Mouse (Mus musculus) right cerebral cortex, postnatal 10 days (tissue): ENCODE data around the gene Eef2k.

Experiments used
- DNase-seq, 2 experiments: peaks; one replicate each; pipeline ENCODE4 v3.0.0; 2021; ENCODE audit warnings: low spot score in 2 of 2

The Eef2k gene

DNA sequence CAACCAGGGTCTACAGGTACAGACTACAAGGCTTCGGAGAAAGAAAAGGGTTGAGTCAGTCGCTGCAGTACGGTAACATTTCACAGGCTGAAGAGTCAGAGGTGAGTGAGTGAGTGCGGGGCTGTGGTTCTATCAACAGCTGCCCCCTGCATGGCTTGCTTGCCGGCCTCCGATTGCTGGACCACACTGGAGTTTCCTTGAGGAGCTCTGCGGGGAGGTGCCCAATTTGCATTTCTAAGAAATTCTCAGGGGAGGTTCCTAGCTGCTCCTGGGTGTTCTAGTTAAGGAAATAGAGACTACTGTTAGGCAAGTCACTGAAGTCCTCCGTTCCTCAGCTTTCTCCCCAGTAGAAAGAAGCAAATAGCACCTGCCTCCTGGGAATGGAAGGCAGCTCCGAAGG, 2.1 kb downstream of the Eef2k start:
- DNase-seq: no peak

DNA sequence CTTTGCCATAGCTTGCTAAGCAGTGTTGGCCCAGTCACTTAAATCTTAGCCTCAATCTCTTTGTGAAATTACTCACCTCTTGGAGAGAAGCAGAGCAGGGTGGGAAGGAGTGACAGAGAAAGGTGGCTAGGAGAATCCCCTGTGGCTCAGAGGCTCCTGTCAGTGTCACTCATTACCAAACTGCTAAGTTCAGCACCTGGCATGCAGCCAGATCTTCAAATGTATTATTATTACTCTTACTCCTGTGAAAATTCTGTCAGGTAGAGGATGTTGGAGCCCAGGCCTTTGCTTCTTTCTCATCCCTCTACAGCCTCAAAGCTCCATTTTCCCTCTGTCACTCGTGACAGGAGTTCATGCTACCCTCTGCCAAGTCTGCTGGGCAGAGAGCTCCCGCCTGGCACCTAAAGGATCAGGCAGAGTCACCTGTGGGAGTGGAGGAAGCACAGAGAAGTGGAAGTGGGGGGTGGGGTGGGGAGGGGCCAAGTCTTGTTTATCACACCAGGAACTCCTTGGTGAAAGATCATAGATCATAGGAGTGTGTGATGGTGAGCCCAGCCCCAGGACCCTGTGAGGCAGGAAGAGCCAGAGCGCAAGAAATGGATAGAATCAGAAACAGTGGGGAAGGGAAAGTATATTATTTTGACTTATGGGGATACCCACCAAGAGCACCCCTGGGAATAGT, 6.3 kb downstream of the Eef2k start:
- no peak for DNase-seq

DNA sequence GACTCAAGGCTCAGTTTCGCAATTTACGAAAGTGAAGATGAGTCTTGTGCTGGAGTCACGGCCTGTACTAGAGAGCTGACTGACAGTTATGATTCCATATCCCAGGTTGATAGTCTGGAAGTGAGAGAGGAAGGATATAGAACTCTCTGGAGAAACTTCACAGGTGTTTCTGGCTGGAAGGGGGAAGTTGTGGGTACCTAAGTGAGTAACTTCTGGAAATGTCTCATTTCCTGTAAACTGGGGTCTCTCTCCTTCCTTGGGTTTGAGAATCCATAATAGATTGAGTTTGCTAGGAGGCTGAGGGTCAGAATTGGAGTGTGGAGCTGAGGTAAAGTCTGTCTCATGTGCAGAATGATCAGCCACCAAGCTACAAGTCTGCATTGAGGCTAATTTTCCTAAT, 7.5 kb downstream of the Eef2k start:
- DNase-seq: no peak

DNA sequence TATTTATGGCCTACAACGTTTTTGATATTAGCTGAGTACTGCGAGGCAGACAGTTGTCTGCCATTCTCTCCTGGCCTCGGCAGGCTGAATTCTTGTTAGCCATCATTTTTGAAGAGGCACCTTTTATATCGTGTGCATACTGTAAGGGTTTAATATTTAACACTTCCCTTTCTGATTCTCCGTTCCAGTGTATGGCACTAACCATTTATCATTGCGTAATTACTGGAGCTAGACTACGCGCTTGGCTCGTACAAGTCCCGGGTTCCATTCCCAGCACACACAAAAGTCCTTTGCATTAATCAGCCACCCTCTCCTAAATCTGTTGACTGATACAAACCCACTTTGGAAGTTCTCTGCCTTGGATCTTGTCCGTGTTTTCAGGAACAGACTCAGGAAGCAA, 17.2 kb downstream of the Eef2k start:
- no peak for DNase-seq

DNA sequence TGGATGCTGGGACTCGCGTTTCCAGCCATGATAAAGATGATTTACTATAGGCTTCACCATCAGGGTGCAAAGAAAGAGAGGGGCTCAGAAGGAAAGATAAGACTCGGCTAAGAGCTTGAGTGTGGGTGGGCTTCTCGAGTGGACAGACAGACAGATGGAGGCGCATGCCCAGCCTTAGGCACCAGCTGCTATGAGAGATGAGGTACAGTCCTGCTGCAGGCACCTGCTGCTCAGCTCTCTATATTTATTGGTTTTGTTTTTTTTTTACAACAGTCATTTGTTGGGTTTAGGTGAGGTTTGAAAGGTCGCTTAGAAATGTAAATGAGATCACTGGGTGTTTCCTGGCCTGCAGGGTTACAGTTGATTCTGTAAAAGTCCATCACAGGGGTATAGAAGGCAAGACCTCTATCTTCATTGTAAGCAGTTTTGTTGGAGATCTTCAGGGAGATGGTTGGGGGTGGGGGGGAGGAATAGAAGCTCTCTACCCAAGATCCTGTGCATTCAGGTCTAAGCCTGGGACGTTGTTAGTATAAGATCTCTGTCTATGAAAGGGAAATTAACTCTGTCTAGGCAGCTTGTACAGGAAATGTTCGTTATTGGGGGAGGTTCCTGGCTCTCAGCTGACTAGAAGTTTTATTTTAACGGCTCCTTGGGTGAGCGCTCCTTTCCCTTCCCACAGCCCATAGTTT, 18.3 kb downstream of the Eef2k start:
- no peak for DNase-seq

DNA sequence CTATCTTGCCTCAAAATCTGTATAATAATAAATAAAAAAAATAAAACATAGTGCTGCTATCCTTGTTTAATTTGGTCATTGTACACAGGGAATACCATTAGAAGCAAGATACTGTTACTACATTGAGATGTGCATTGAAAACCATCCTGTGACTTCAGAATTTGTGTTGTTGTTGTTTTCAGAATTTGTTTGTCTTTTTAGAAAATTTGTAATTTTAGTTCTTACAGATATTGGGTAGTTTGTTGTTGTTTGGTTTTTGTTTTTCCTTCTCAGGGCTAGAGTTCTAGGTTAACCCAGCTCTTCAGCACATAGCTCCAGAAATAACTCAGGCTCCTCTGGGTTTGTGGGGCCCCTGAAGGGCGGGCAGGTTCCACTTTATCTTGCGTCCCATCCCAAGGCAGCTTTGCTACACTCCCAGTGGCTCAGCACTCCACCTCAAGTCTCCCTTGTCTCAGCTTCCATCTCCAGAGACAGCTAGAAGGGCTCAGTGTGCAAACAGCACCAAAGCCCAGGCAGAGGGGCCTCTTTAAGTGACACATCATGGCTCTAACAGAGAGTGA, 18.9 kb downstream of the Eef2k start:
- no peak for DNase-seq

DNA sequence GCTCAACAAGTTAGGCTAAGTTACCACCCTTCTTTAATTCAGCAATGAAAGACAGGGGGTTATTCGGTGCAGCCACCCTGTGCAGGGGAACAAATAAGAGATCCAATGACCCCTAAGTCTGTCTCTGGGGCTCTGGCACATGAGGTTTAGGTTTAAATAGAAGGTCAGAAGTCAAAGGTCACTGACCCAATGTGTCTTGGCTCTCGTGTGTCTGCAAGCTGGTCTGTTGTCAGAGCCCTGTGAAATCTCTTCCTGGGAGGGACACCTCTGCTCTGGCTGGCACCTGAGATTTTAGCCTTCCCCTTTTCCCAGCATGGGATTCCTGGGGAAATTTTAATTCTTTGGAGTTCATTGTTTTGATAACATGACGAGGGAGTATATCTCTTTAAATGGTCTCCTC, 19.6 kb downstream of the Eef2k start:
- no peak for DNase-seq

DNA sequence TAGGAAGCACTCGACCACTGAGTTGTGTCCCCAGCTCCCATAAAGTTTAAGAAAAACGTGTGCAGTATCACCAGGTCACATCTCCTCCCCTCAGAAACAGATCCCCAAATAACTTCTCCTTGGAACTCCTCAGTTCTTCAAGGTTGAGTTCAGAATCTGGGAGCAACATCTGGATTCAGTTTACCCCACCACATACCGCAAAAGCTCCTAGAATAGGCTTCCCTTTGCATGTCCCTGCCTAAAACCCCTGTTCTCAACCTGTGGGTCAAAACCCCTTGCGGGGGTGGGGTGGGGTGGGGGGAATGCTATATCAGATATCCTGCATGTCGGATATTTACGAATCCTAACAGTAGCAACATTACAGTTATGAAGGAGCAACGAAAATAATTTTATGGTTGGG, 20.0 kb downstream of the Eef2k start:
- no peak for DNase-seq

DNA sequence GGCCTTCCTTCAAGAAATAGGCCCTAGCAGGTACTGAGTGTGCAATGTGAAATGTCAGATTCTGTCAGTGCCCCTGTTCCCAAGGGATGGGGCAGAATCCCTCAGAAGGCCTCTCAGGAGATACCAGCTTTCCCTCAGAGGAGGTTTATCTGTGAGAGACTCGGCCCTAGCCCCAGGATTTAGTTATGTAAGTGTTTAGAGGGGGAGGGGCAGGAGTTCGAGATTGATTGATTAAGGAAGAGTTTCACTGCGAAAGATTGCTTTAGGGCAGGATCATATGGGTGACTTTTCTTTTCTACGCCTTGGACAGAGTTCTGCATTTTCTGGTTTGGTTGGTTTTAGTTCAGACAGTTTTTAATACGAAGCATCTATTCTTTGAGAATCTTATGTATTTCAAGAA, 20.8 kb downstream of the Eef2k start:
- no peak for DNase-seq

DNA sequence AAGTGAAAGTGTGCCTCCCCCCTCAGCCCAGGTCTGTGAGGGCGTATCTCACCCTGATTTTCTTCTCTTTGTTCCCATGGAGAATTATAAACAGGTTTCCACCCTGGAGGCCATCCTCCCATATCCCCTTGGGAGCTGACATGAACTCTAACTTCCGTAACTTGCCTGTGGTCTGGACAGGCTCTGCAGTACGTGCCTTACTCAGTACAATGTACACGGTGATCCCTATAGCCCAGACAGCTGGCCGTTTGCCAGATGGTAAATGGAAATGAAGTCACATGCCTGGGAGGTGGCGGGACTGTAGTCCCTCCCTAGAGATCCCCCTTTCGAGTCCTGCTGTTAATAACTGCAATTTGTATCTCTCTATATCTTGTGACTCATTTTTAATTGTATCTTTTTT, 22.5 kb downstream of the Eef2k start:
- DNase-seq: peak in 1 of 2 experiments; percentile 50

DNA sequence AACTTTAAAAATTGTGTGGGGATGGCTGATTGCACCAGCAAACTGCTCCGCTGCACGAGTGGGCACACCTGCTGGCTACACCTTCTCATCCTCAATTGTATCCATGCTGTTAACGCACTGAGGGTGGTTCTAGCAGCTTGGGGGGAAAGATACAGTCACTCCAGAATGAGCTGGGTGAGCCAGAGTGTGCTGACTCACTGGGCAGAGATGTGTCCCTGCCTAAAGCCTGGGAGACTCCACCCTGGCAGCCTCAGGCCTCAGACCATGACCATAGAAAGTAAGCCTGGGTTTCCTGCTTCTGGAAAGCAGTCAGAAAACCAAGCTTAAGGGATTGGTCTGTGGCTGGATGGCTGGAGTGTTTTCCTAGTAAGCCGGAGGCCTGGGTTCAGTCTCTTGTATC, 23.2 kb downstream of the Eef2k start:
- DNase-seq: no peak

DNA sequence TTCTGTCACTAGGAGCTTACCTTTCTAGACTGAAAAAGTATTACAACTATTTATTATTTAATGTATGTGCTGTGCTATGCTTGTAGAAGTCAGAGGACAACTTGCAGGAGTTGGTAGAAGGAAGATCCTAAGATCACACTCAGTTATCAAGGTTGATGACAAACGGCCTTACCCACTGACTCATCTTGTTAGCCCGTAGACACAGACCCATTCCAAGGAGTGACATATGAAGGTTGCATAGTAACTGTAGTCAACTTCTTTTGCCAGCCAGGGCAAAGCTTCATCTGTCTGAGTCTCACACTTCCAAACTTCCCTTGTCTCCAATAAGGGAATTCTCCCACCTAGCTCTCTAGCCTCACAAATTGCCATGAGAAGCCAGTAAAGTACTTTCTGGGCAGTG, 24.1 kb downstream of the Eef2k start:
- DNase-seq: no peak

DNA sequence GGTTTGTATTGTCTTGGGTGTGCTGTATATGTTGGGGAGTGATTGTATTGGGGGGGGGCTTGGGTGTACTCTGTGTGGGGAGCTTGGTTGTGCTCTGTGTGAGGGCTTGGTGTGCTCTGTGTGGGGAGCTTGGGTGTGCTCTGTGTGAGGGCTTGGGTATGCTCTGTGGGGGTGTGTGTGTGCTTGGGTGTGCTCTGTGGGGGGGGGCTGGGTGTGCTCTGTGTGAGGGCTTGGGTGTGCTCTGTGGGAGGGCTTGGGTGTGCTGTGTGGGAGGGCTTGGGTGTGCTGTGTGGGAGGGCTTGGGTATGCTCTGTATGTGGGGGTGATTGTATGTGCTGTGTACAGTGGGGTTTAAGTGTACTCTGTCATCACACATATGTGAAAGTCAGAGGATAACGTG, 25.1 kb downstream of the Eef2k start:
- no peak for DNase-seq

DNA sequence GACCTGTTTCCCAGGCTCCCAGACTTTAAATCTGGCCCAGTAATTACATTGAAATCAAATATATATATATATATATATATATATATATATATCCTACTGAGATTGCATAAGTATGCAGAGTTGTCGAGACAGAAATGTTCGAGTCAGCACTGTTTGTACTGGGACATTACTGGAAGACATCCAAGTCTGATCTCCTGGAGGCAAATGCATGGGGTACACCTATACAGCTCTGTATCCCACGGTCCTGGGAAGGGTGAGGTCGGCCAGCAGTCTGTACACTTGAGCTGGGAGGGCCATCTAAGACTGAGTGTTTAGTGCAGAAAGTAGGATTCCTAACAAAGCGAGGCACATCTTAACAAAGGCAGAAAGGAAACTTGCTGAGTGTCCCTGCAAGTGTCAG, 27.3 kb downstream of the Eef2k start:
- no peak for DNase-seq

DNA sequence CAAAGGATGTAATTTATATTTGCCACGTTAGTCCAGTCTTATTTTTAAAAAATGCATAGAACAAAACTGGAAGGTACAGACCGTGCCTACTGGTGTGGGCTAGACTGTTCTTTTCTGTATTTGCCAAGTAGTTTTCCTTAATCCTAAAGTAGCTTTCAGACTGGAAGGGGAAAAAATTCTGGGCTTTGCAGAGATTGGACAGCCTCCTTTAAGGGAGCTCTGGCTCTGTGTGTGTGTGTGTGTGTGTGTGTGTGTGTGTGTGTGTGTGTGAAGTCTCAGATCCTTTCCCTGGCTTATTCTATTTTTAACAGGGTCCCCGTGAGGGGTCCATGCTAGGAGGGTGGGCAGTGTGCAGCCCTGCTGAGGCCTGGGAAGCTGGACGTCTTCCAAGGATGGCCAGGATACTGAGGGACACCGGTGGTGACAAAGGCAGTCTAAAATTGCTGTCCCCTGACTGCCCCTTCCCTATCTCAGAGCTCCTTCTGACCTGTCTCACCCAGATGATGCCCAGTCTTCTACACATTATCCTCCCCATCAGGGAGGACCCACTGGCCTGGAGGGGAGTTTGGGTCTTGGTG, 27.9 kb downstream of the Eef2k start:
- DNase-seq: no peak

DNA sequence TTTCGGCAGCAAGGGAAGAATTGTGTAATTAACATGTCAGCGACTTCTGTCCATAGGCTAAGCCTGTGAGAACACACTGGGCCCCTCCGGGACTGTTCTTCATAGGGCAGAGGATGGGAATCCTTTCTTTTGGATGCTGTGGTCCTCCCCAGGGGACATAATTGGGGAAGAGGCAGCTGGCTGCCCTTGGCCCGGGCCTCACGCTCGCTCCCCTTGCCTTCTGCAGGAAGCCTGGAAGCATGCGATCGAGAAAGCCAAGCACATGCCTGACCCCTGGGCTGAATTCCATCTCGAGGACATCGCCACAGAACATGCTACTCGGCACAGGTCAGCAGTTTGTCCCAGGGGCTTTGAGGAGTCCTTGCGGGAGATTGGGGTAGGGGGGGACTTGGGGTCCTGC, 30.5 kb downstream of the Eef2k start:
- DNase-seq: no peak

DNA sequence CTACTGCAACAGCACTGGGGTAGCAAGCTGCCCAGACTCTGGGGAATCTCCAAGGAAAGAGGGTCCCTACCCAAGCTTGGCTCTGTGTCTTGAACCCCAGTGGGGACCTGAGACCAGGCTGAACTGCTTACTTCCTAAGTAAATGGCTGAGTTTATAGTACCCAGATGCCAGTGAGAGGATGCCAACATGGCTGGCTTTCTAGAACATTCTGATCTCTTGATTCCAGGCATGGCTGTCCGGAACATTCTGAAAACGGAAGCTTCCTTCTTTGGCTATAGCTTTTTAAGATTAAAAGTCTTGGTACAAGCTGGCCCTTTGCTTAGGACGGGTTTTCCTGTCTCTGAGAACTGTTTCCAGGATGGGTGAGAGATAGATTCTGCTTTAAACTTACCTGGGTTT, 31.4 kb downstream of the Eef2k start:
- no peak for DNase-seq

DNA sequence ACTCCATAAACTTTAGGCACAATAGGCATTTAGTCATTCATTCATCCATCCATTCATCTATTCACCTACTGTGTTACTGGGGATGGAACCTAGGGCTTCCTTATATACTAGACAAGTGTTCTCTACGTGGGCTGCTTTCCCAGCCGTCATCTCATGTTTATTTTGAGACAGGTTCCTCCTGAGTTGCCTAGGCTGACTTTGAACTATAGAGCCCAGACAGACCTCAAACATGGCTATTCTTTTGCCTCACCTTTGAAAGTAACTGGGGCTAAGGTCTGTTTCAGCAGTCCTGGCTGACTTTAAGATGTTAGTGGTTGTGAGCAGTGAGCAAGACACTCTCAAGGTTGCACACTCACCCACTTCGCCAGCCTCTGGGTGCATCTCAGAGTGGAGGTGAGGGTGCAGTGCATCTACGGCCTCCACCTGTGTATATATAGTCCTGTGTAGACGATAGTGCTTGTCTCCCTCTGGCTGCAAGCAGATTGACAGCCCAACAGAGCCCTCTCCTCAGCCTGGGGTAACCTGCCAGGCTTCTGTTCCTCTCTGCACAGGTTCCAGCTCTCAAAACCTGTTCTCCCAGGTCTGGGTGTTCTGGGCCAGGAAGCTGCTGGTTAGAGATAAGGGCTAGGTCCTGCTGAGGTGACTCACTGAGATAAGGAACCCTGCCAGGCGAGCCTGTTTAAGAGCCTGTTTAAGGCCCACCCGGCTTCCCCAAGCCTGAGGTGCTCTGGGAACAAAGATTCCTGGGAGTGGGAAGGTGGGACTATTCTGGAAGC, 32.3 kb downstream of the Eef2k start:
- DNase-seq: no peak

DNA sequence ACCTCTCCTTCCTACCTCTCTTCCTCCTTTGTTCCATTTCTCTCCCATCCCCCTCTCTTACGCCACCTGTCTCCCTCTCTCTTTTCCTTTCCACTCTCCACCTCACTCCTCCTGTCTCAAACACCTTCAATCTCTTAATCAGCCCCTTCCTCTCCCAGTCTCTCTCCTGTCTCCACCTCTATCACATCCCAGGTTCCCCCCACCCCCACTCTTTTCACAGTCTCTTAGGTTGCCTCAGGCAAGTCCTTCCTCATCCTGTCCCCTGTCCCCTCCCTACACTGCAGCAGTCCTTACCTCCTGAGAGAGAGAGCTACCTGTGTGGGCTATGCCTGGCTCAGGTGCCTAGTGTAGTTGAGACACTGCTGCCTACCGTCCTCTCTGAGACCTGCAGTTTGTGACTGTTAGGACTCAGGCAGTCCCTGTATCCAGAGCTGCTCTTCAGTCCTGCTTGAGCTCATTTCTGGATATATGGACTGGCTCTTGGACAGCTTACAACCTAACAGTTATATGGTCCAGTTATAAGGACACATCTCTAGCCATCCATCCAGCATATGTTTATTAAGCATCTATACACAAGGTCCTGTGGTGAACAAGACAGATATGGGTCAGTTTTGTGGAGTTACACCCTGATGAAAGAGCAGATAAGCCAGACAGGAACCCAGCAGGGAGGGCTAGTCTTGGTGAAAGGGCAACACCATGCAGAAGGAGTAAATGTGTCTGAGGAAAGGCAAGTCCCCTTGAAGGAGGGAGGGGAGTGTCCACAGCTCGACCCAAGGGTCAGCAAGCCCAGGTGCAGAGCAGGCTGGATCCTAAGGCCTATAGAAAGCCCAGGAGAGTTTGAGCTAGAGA, 33.1 kb downstream of the Eef2k start:
- DNase-seq: no peak

DNA sequence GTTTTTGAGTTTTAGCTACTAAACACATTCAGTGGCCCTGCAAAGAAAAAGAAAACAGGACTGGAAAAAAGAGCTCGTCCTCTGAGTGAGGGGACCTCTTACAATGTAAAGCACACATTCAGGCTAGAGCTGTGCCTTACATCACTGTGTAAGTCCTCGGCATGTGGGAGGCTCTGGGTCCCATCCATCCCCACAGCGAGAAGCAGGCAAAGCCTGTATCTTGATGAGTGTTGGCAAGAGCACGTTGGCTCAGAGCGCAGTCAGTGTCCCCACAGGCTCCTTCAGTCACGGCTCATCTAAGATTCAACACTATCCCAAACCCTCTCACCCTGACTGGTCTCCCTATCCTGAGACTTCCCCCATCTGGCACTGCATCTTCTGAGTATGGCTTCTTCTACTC, 35.6 kb downstream of the Eef2k start:
- DNase-seq: no peak

DNA sequence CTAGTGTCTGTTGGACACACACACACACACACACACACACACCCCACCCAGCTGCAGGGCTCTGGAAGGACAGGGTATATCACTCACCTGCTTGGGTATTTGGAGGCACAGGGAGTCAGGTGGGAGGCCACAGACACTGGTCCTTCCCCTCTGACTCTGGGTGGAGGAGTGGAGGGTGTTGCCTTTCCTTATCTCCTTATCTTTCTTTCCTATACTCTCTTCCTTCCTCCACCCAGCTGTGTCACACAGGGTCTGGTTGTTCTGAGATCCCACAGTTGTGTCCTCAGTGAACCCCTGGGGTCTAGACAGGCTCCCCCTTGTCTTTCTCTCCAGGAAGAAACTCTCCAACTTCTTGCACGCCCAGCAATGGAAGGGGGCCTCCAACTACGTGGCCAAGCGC, 37.3 kb downstream of the Eef2k start:
- no peak for DNase-seq

DNA sequence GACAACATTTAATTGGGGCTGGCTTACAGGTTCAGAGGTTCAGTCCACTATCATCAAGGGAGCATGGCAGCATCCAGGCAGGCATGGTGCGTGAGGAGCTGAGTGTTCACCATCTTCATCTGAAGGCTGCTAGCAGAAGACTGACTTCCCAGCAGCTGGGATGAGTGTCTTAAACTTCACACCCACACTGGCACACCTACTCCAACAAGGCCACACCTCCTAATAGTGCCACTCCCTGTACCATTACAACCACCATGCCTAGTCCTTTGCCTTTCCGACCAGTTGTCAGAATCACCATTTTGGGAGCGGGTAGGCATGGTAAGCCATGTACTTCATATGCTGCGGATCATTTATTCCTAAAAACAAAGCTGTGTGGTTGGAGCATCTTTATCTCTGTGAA, 38.1 kb downstream of the Eef2k start:
- DNase-seq: no peak
